Mouse (Mus musculus) telencephalon, adult 2 months (tissue): Measurements from ENCODE around the gene Galnt14.

Experiments
- DNase-seq: peaks from one replicate; pipeline ENCODE4 v3.0.0-alpha.2; 2011; ENCODE audit warnings: low read depth, low spot score

Gene Galnt14

DNA sequence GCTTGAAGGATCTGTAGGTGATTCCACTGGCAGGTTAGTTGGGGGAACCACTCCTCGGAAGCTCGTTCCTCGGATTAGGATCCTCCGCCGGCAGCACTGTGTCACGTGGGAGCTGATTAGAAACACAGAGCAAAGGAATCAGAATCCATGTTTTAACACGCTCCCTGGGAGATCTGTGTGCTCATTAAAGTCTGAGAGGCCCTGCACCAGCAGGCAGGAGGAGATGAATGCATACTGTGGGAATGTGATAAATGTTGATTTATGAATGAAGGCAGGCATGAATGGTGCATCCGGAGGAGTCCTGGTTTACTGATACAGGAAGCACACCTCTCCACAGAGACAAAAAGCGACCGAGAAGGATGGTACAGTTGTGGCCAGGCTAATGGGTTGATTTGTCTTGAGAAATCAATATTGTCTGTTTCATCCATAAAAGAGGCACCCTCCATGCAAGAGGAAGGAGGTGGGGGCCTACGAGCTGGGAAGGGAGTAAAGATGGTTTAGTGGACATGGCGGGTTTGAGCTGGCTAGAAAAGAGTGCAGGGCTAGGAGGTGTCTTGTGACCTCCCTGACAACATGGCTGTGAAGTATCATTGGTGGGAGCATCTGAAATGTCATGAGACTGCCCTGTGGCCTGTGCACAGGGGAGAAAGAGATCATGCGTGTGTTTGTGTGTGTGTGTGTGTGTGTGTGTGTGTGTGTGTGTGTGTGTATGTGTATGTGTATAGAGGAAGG lies 202.3 kb downstream of the Galnt14 start:
- no peak for DNase-seq

DNA sequence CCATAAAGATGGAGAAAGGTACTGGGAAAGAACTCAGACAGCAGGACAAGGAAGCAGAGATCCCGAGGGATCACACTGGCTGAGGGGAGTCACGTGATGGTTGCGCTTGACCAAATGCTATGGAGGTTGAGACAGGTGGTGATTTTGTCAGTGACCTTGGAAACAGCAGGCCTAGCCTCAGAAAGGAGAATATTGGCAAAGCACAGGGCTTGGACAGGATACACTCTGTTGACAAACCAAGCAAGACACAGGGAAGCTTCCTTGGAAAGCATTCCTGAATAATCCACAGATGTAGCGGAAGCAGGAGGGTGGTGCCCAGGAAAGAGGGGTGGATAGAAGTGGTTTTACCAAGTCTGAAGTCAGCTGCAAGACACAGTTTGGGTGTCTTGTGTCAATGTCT lies 206.1 kb downstream of the Galnt14 start:
- no peak for DNase-seq

DNA sequence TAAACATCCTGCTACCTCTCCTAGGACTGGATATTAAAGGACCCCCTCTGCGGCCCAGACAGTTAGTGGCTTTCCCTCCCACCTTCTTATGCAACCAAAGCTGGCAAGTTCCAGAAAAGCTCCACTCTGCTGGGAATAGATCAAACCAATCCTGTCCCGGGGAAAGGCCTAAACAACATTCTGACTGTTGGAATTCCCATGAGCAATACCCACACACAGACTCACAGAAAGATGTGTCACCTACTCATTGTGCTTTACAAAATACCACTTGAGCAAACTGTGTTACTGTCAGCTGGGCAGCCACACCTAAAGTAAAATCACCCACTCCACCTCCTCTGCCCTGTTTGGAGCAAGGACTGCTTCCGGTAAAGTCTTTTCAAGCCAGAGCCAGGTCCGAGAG lies 207.6 kb downstream of the Galnt14 start:
- DNase-seq = no peak

DNA sequence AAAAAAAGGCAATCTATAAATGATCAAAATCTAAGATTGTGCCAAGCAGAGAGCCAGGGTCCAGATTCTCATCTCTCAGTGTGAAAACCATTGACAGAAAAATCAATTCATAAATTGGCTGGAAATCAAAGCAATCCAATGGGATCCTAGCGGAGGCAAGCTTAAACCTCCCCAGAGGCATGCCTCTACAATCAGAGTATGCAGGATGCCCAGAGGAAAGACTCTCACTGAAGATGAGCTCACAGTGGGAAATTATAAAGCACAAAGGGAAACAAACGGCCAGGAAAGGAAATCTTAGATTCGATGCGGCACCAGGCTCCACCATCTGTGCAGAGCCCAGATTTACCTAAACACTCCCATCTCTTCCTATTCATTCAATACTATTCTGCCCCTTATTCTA lies 220.7 kb downstream of the Galnt14 start:
- no peak for DNase-seq

DNA sequence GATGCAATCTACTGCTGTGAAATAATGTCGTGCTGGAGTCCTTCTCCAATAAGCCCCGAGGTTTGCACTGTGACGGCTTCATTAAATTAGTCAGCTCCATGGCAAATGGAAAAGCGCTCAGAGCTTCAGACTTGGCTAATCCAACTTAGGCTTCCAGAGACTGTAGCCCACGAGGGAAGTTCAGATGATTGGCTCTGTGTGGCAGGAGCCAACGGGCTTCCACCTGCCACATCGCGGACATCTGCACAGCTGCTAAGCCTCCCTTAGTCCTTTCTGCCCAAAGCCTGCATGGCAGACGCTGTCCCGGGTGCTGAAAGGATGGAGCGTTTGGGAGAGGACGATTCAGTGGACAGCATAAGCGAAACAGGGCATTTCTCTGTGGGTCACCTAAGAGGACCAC lies 222.5 kb downstream of the Galnt14 start:
- no peak for DNase-seq

DNA sequence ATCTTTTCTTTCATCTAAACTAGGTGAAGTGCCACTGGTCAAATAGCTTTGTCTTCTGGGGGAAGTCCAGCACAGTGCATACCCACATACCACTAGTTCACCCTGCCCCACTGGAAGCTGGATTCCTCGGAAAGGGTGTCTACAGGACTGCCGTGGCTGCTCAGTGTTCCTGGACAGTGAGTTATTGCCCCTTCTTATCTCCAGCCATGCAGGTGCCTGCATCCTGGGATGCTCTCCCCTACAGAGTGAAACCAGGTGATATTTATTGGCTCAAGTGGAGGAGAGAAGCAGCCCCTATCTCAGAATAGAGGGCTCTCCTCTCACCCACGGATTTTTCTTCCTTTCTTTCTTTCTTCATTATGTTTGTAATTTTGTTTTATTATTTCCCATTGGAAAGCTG lies 222.9 kb downstream of the Galnt14 start:
- DNase-seq = no peak

DNA sequence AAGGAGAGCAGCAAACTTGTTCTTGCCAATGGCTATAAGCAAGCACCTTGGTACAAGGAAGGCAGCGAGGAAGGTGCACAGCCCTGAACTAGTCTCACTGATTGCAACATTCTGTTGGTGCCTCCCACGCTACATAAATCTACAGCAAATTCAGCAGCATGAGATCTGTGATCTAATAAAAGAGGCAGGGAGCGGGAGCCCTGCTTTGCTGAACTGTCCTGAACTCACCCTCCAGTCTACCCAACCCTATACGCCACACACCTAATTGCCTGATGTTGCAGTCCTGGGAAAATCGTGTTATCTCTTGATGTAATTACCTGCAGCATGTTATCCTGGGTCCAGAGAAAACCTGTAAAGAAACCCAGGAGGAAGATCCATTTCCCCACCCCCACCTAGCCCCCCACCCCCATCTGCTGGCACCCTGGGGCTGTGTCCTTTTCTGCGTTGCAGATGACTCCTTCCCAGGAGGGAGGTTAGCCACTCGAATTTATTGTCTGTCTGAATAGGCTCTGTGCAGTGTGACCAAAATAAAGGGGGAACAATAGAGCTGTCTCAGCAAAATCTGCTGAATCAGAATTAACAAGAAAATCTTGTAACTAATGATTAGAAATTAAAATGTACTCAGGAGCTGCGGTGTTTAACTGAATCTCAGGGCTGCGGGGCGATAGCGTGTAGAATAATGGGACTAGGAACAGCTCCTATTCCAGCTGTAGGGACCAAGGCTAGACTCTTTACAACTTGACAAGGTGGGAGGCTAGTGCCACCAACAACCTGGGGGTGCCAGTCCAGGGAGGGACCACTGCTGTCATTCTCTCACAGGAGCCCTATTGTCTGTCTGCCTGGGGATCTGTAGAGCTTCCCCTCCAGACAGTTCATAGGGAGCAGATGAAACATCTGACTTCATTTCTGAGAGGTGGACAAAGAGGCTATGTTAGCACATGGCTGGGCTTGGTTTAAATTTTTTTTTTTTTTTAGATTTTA lies 232.9 kb downstream of the Galnt14 start:
- no peak for DNase-seq

DNA sequence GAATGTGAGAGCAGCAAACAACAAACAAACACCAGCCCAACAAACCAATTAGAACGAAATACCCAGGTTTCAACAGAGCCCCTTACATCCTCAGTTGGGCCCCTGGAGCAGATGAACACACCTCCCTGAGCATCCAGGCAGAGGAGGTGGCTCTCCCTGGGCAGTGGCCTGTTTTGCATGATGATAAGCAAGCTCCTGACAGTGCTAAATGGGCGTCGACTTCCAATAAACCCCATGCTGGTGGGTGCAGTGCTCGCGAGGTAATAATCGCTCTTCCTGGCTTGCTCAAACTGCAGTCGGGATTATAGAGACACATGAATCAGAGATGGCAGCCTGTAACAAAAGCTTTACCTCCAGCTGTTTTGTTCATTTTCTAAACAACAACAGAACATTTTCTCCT lies 235.9 kb downstream of the Galnt14 start:
- no peak for DNase-seq

DNA sequence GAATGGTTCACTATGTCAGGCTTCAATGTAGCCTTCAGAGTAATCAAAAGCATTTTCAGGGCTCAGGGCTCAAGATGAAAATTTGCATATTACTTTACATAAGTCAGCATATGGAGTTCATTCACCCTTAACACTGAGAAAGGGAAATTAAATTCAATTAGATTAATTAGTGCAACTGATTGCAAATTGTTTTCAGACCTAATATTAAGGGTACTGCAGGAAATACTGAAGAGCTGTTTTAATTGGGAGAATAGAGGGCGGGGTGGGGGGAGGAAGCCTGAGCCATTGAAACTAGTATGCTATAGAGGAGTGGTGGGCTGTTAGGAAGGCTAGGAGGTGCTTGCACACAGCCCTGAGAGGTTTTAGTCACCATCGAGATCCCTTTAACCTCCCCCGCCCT lies 237.2 kb downstream of the Galnt14 start:
- DNase-seq = no peak

DNA sequence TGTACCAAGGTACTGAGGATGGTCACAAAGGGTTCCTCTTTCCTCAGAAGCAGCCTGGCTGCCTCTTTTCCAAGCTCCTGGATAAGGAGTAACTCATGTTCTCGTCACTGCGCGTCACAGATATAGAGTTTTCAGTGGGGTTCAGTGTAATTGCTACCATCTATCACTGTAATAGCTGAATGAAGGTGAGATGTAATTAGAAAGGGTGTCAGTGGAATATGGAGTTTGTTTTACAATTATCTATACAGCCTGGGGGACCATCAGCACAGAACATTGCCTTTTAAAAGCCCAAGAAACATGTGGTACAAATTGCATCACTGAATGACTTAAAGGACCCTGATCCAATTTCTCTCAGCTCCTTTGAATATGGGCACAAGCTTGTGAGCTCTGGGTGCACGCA lies 249.4 kb downstream of the Galnt14 start:
- DNase-seq = no peak

DNA sequence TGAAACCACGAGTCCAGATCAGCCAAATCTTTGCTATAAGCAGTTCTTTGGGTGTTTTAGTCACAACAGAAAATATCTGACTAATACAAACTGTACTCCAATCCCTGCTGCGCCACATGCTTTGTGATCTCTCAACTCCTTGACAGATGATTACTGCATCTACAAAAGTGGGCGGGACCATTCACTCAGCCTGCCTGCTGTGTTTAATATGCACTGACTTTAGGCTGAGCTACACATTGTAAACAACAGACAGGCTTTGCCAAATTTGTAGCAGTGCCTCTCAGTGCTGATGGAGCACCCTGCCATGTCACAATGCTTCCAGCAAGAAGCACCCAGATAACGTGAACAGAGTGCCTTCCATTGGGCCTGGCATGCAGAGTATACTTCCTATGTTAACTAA lies 251.5 kb downstream of the Galnt14 start:
- no peak for DNase-seq

DNA sequence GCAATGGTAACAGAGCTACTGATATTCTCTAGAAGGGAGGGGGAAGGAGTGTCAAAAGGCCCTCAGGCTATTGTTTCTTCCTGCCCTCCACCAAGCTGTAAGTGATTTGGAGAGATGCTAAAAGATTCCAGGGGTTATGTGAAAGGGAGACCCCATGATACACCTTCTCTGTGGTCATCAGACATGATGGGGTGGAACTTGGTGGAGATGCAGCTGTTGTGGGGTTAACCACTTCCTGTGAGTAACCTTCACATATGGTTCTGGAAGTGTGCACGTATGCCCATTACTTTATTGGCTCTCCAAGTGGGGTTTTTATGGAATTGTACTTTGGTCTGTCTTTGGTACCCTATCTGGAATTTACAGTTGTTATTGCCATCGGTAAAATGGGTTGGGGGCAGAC lies 253.7 kb downstream of the Galnt14 start:
- DNase-seq = no peak

DNA sequence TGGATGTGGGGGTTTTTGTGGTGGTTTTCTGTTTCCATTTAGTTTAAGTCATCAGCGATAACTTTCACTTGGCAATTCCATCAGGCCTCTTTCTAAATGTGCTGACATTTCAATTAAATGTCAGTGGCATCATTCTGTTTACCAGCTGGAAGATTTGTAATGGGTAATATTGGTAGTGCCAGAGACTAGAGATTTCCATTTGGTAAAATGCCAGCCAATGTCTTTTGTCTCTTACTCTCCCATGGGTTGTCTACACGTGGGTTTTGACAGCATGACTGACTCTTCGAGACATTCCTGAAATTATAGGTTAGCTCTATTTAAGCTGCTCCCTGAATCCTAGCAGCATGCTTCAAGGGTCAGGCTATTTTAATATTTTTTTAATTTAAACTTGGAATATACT lies 256.6 kb downstream of the Galnt14 start:
- no peak for DNase-seq

DNA sequence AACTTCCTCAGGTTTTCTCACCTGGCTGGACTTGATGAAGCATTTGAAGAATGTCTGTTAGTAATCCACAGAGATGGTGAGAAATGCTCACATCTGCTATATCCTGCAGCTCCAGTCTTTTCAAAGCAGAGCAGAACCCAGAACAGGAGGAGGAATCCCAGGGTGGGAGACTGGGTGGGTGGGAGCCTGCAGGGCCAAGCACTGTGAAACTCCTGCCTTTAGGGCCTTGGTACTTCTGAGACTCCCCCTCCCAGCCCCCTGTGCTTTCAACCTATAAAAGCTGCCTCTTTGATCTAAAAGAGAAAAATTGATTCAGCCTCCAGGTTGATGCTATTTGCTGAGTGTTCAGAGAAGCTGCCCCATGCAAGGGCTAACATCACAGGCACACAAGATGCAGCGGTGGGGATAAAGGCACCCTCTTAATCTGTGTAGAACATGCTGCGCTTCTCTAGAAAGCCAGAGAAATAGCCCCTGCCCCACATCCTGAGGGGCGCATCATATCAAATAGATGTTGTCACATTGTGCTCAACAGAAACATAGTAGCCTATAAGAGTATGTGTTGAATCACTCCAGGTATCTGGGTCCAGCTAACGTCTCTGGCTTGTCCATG lies 258.0 kb downstream of the Galnt14 start:
- DNase-seq = no peak

DNA sequence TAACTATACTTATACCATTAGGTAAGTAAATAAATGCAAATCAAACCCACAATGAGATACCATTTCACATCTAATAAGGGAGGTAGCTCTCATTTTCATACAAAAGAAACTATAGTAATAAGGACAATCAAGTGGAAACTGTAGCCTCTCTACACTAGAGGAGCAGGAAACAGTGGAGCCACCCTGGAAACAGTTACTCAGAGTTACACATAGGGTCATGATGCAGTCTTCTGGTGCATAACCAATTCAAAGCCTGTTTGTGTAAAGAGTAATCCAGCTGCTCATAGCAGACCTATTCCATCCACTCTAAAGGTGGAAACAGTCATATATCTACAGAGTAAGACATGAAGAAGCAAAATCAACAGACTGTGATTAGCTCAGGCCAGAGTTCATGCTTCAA lies 261.1 kb downstream of the Galnt14 start:
- DNase-seq = no peak
